Mouse (Mus musculus) limb, embryonic 10.5 days (tissue): Measurements from ENCODE around the gene Smim23. TPM values are rescaled to one million over a fixed set of nuclear protein-coding genes. Genes with fewer than 3 reads are reported as not detected.
A peak's percentile ranks its signal among the peaks of the same experiment; 100 is the strongest.

ENCODE experiments used
- DNase-seq: peaks from one replicate; pipeline ENCODE4 v3.0.0-alpha.2; 2017; ENCODE audit warnings: low spot score
- H3K27ac ChIP-seq: fragments of 300-500 bp; sonication (generic); 2 replicates; pipeline ENCODE4 v1.5.1; 2016; ENCODE audit warnings: mild to moderate bottlenecking
- H3K27me3 ChIP-seq: fragments of 300-500 bp; sonication (generic); 2 replicates; pipeline ENCODE4 v1.6.1; 2016; ENCODE audit warnings: low read depth, mild to moderate bottlenecking; ENCODE audit not compliant: poor library complexity, severe bottlenecking
- H3K36me3 ChIP-seq: fragments of 300-500 bp; sonication (generic); 2 replicates; pipeline ENCODE4 v1.6.1; 2016; ENCODE audit warnings: mild to moderate bottlenecking, moderate library complexity
- H3K4me1 ChIP-seq: fragments of 300-500 bp; sonication (generic); 2 replicates; pipeline ENCODE4 v1.6.1; 2016
- H3K4me3 ChIP-seq: fragments of 300-500 bp; sonication (generic); 2 replicates; pipeline ENCODE4 v1.5.1; 2016; ENCODE audit warnings: mild to moderate bottlenecking, moderate library complexity
- H3K9me3 ChIP-seq: fragments of 300-500 bp; sonication (generic); replicated peaks from 2 replicates; pipeline ENCODE4 v1.6.1; 2016; ENCODE audit warnings: mild to moderate bottlenecking
- WGBS: fragments of 180-500 bp; shearing (Covaris S2); methylation state at CpG from one replicate; pipeline ENCODE4 v1.1.7; 2016; 5-methylcytosine and 5-hydroxymethylcytosine counted together
- polyA plus RNA-seq: library from polyadenylated mRNA; unstranded; fragments of >200 nt; fragmentation: Nextera tagmentation; extraction: Ambion mirVana; gene quantifications from 2 replicates; pipeline ENCODE4 v1.2.1, GENCODE M21; 2016

Gene Smim23
- polyA plus RNA-seq, 1 experiment from 2014 or later, result not detected

GRCm38 (mm10) chr11:32803658-32804057, 20.7 kb downstream of the Smim23 start:
- H3K4me1 ChIP-seq, result peaks cover 32% of the 10 kb centered on the region
- no peak overlapping the region for H3K4me3 ChIP-seq
- WGBS, result 63% methylated on average over 4 of the region's 4 CpGs
- H3K9me3 ChIP-seq, result no peaks in the 10 kb centered on the region
- H3K36me3 ChIP-seq, result no peaks in the 10 kb centered on the region
- no peak overlapping the region for H3K27ac ChIP-seq
- DNase-seq, result no peak
- no peaks in the 10 kb centered on the region for H3K27me3 ChIP-seq

DNA sequence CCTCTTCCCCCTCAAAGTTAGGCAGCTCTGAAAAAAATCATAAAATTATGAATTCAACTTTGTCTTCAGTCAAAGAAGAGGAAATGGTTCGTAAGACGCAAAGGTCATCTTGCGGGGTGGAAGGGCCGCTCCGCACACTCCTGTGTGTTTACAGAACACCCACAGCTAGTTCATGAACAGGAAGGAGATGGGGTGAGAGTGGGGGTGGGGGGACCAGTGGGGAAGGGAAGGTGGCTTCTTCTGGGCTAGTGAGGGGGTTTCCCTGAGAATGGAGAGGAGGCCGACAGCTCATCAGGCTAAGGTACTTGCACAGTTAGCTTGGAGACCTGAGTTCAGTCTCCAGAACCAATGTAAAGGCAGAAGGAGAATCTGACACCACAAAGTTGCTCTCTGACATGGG, 22.7 kb downstream of the Smim23 start:
- Histone ChIP-seq H3K9me3 (no peaks in the 10 kb centered on the region), H3K4me3 (no peak overlapping the region), H3K27me3 (no peaks in the 10 kb centered on the region), H3K27ac (no peak overlapping the region), H3K36me3 (no peaks in the 10 kb centered on the region), H3K4me1 (peaks cover 36% of the 10 kb centered on the region)
- WGBS, result 83% methylated on average over 6 of the region's 6 CpGs
- DNase-seq, result no peak

- no peaks in the 10 kb centered on the region for H3K36me3 ChIP-seq
- peaks cover 36% of the 10 kb centered on the region for H3K4me1 ChIP-seq
- DNase-seq, result peak; percentile 38
- H3K27ac ChIP-seq, result no peak overlapping the region; the same call in 1 of the 2 replicates
- no peak overlapping the region for H3K4me3 ChIP-seq
- H3K27me3 ChIP-seq, result no peaks in the 10 kb centered on the region
- 43% methylated on average over 7 of the region's 7 CpGs for WGBS
- H3K9me3 ChIP-seq, result no peaks in the 10 kb centered on the region
Measured at GRCm38 (mm10) chr11:32800929-32801375, 23.5 kb downstream of the Smim23 start.

GRCm38 (mm10) chr11:32798445-32798844, 26.0 kb downstream of the Smim23 start:
- Histone ChIP-seq H3K9me3 (no peaks in the 10 kb centered on the region), H3K36me3 (no peaks in the 10 kb centered on the region), H3K27me3 (no peaks in the 10 kb centered on the region), H3K4me3 (no peak overlapping the region), H3K4me1 (peaks cover 54% of the 10 kb centered on the region), H3K27ac (peak overlapping the region; percentile 22; the same call in 1 of the 2 replicates)
- no peak for DNase-seq
- 49% methylated on average over 4 of the region's 4 CpGs for WGBS

DNA sequence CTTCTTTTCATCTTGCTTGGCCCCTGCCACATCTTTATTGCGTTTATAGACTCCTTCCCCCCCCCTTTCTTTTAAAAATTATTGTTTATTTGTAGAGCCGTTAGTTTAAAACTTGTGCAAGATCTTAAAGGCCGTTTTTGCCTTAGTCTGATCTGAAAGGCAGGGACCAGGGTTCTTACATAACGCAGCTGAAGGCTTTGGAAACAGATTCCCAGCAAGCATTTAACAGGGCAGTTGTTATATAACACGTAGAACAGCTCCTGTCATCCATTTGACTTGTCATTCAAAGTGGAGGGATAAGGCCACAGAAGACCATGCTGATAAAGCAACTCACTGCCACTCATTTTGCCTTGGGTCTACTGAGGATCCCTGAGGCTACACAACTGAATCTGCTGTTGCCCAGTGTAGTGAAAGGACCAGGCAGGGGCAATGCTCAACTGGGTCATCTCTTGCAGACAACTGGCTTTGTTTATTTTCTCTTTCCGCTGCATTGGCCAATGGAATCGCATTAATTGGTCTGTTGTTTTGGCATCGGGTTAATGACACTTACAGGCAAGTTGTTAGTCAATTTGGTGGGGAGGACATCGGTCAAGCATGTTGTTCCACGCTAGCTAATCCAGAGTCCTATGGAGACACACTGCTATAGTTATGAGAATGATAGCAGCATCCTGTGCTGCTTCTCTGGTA, 29.5 kb downstream of the Smim23 start:
- no peaks in the 10 kb centered on the region for H3K27me3 ChIP-seq
- no peak overlapping the region for H3K27ac ChIP-seq
- no peak for DNase-seq
- H3K9me3 ChIP-seq, result no peaks in the 10 kb centered on the region
- peaks cover 39% of the 10 kb centered on the region for H3K4me1 ChIP-seq
- no peaks in the 10 kb centered on the region for H3K36me3 ChIP-seq
- no peak overlapping the region for H3K4me3 ChIP-seq
- 45% methylated on average over 10 of the region's 10 CpGs for WGBS

DNA sequence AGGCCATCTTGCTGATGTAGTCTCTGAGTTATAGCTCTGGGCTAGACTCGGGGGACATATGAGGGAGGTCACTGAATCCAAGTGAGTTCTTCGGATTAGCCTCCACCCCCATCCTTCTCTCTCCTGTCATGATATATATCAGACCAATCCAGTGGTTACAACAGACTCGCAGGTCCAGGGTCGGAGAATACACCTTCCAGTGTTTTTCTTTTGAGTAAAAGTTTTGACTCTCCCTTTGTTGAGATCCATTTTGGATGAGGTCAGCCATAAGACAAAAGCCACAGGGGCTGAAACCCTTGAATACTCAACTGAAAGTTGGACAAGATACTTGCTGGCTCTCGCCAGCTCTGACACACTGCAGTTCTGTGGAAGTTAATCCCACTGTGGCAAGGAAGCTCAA, 38.2 kb downstream of the Smim23 start:
- Histone ChIP-seq H3K4me1 (peaks cover 9% of the 10 kb centered on the region), H3K27ac (no peak overlapping the region), H3K36me3 (no peaks in the 10 kb centered on the region), H3K27me3 (no peaks in the 10 kb centered on the region), H3K4me3 (no peak overlapping the region), H3K9me3 (no peaks in the 10 kb centered on the region)
- WGBS, result 92% methylated on average over 5 of the region's 5 CpGs
- DNase-seq, result no peak

- H3K4me1 ChIP-seq, result peaks cover 15% of the 10 kb centered on the region
- no peak overlapping the region for H3K27ac ChIP-seq
- H3K36me3 ChIP-seq, result no peaks in the 10 kb centered on the region
- 87% methylated on average over 6 of the region's 6 CpGs for WGBS
- no peak for DNase-seq
- no peaks in the 10 kb centered on the region for H3K9me3 ChIP-seq
- H3K4me3 ChIP-seq, result no peak overlapping the region
- no peaks in the 10 kb centered on the region for H3K27me3 ChIP-seq
Measured at GRCm38 (mm10) chr11:32785591-32786147, 38.7 kb downstream of the Smim23 start.

- H3K36me3 ChIP-seq, result no peaks in the 10 kb centered on the region
- H3K4me1 ChIP-seq, result peaks cover 18% of the 10 kb centered on the region
- H3K27ac ChIP-seq, result no peak overlapping the region
- no peak for DNase-seq
- no peak overlapping the region for H3K4me3 ChIP-seq
- H3K27me3 ChIP-seq, result no peaks in the 10 kb centered on the region
- no peaks in the 10 kb centered on the region for H3K9me3 ChIP-seq
- 81% methylated on average over 3 of the region's 3 CpGs for WGBS
Measured at GRCm38 (mm10) chr11:32782724-32783123, 41.7 kb downstream of the Smim23 start.

GRCm38 (mm10) chr11:32781633-32782404, 42.6 kb downstream of the Smim23 start:
- no peak for DNase-seq
- 73% methylated on average over 2 of the region's 2 CpGs for WGBS
- Histone ChIP-seq H3K36me3 (no peaks in the 10 kb centered on the region), H3K9me3 (no peaks in the 10 kb centered on the region), H3K4me3 (no peak overlapping the region), H3K4me1 (peaks cover 18% of the 10 kb centered on the region), H3K27ac (peak overlapping the region; percentile 40; the same call in 1 of the 2 replicates), H3K27me3 (no peaks in the 10 kb centered on the region)

- Histone ChIP-seq H3K9me3 (no peaks in the 10 kb centered on the region), H3K27me3 (no peaks in the 10 kb centered on the region), H3K36me3 (no peaks in the 10 kb centered on the region), H3K4me3 (no peak overlapping the region), H3K4me1 (peaks cover 18% of the 10 kb centered on the region), H3K27ac (peak overlapping the region; percentile 40; the same call in 1 of the 2 replicates)
- 58% methylated on average over 11 of the region's 11 CpGs for WGBS
- no peak for DNase-seq
Measured at GRCm38 (mm10) chr11:32780747-32781536, 43.5 kb downstream of the Smim23 start.

DNA sequence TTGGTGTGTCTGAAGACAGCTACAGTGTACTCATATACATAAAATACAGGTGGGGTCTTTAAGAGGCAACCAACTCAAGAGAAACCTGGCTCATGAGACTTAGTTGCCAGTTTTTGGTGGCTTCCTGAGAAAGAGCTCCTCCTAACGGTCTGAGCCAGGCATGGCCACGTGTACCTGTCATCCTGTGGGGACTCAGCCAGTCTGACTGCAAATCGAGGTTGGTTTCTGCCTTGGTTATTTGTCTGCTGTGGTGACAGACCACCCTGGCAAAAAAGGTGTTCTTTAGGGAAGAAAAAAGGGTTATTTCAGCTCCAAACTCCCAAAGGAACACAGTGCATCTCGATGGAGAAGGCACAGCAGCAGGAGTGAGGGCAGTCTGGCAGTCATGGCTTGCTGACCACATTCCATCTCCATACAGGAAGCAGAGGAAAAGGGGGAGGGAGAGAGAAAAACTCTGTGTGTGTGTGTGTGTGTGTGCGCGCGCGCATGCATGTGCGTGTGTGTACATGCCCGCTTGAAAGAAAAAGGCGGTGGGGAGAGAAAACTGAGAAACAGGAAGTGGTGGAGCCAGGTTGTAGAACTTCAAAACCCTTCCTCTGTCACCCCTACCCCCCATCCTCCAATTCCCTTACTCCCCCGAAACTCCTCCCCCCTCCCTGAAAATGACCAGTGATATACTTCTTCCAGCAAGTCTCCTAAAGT, 55.6 kb downstream of the Smim23 start:
- no peaks in the 10 kb centered on the region for H3K27me3 ChIP-seq
- peaks cover 42% of the 10 kb centered on the region for H3K4me1 ChIP-seq
- H3K4me3 ChIP-seq, result no peak overlapping the region
- H3K36me3 ChIP-seq, result no peaks in the 10 kb centered on the region
- peak overlapping the region; percentile 75; the same call in 1 of the 2 replicates for H3K27ac ChIP-seq
- H3K9me3 ChIP-seq, result no peaks in the 10 kb centered on the region
- no peak for DNase-seq
- WGBS, result 84% methylated on average over 12 of the region's 12 CpGs
